Mouse (Mus musculus) midbrain, postnatal 0 days (tissue): ENCODE results near the gene B3gat2. TPM values are rescaled to one million over a fixed set of nuclear protein-coding genes. Genes with fewer than 3 reads are reported as not detected.

ENCODE experiments used
- ATAC-seq: fragments of 200-750 bp; cut with Nextera tagmentation; 2 replicates; pipeline ENCODE4 v1.8.0; 2017; ENCODE audit warnings: moderate number of reproducible peaks, mild to moderate bottlenecking, moderate TSS enrichment, moderate library complexity; ENCODE audit not compliant: low FRiP score
- DNase-seq: peaks from one replicate; pipeline ENCODE4 v3.0.0-alpha.2; 2015; ENCODE audit warnings: low spot score
- H3K27ac ChIP-seq: fragments of 300-500 bp; sonication (generic); 2 replicates; pipeline ENCODE4 v1.5.1; 2014; ENCODE audit warnings: low read depth, mild to moderate bottlenecking, low read length, mixed read lengths
- H3K27me3 ChIP-seq: fragments of 300-500 bp; sonication (generic); 2 replicates; pipeline ENCODE4 v1.6.1; 2014; ENCODE audit warnings: low read length, control low read depth, mixed read lengths; ENCODE audit not compliant: insufficient read depth
- H3K36me3 ChIP-seq: fragments of 300-500 bp; sonication (generic); 2 replicates; pipeline ENCODE4 v1.6.1; 2014; ENCODE audit warnings: low read length, control low read depth, mixed read lengths; ENCODE audit not compliant: insufficient read depth
- H3K4me1 ChIP-seq: fragments of 300-500 bp; sonication (generic); 2 replicates; pipeline ENCODE4 v1.6.1; 2014; ENCODE audit warnings: mild to moderate bottlenecking, control low read depth, antibody characterized with exemption, low read length, mixed read lengths; ENCODE audit not compliant: insufficient read depth
- H3K4me2 ChIP-seq: fragments of 300-500 bp; sonication (generic); 2 replicates; pipeline ENCODE4 v1.6.1; 2014; ENCODE audit warnings: low read depth, mild to moderate bottlenecking, low read length, mixed read lengths; ENCODE audit not compliant: poor library complexity, severe bottlenecking
- H3K4me3 ChIP-seq: fragments of 300-500 bp; sonication (generic); 2 replicates; pipeline ENCODE4 v1.5.1; 2014; ENCODE audit warnings: low read depth, mild to moderate bottlenecking, low read length, moderate library complexity
- H3K9ac ChIP-seq: fragments of 300-500 bp; sonication (generic); replicated peaks from 2 replicates; pipeline ENCODE4 v1.6.1; 2014; ENCODE audit warnings: mild to moderate bottlenecking, low read length, moderate library complexity, mixed read lengths; ENCODE audit not compliant: poor library complexity, severe bottlenecking
- H3K9me3 ChIP-seq: fragments of 300-500 bp; sonication (generic); 2 replicates; pipeline ENCODE4 v1.6.1; 2016; ENCODE audit warnings: low read length, control low read depth
- CTCF ChIP-seq: IDR thresholded peaks from 2 replicates; pipeline ENCODE4 v1.5.1; 2016; ENCODE audit warnings: antibody characterized with exemption, mild to moderate bottlenecking
- WGBS: fragments of 180-500 bp; shearing (Covaris S2); extraction: QIAGEN DNeasy Blood & Tissue Kit; methylation state at CpG from one replicate; pipeline ENCODE4 v1.1.7; 2014; 5-methylcytosine and 5-hydroxymethylcytosine counted together
- polyA plus RNA-seq: library from polyadenylated mRNA; unstranded; fragments of >200 nt; fragmentation: Nextera tagmentation; extraction: Ambion mirVana; gene quantifications from 2 replicates; pipeline ENCODE4 v1.2.1, GENCODE M21; 2015
- total RNA-seq: library from RNA; depleted of rRNA; stranded (reverse); fragments of >200 nt; gene quantifications from 2 replicates; pipeline ENCODE4 v1.2.3, GENCODE M21; 2014; rRNA removed

B3gat2 gene
- total and polyA plus RNA-seq, 2 experiments from 2014 or later: 15.0 to 31.2 TPM

DNA sequence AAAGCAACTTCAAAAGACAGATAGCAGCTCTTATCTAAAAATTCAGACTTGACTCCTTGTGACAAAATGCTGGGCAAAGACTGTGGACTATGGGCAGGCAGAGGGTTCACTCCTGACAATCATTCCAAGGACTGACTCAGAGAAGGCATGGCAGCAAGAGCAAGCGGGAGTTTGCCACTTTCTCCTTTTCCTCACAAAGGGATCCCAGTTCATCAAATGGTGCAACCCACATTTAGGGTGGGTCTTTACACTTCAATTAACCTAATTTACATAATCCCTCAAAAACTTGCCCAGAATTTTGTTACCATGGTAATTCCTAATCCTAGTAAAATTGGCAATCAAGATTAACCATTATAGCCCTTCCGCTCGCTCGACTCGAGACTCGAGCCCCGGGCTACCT, 123.4 kb downstream of the B3gat2 start:
- no peaks in the 10 kb centered on the region for H3K36me3 ChIP-seq
- no peaks in the 10 kb centered on the region for H3K9me3 ChIP-seq
- H3K27ac ChIP-seq: no peak overlapping the region
- no peak overlapping the region for H3K4me3 ChIP-seq
- TF ChIP-seq CTCF: no peak
- 44% methylated on average over 7 of the region's 7 CpGs for WGBS
- H3K4me1 ChIP-seq: no peaks in the 10 kb centered on the region
- DNase-seq (peak; percentile 45), ATAC-seq (no peak)
- H3K4me2 ChIP-seq: no peak overlapping the region
- no peak overlapping the region for H3K9ac ChIP-seq
- H3K27me3 ChIP-seq: no peaks in the 10 kb centered on the region

GRCm38 (mm10) chr1:23892072-23892471, 130.5 kb downstream of the B3gat2 start:
- Histone ChIP-seq H3K36me3 (no peaks in the 10 kb centered on the region), H3K4me1 (no peaks in the 10 kb centered on the region), H3K27ac (no peak overlapping the region), H3K9ac (no peak overlapping the region), H3K4me3 (no peak overlapping the region), H3K9me3 (no peaks in the 10 kb centered on the region), H3K27me3 (no peaks in the 10 kb centered on the region), H3K4me2 (no peak overlapping the region)
- TF ChIP-seq CTCF: no peak
- no peak for DNase-seq
- WGBS: 59% methylated on average over 1 of the region's 1 CpGs
- no peak for ATAC-seq

Other genes with a start within 250 kb of the B3gat2 start
- 85.7 and 105 TPM in 2 replicates for gene Smap1, start 160.6 kb downstream of the B3gat2 start, total RNA-seq
- 164 and 181 TPM in 2 replicates for gene Smap1, start 160.6 kb downstream of the B3gat2 start, polyA plus RNA-seq
- gene Sdhaf4, start 243.9 kb downstream of the B3gat2 start, total RNA-seq: 41.3 and 46.9 TPM in 2 replicates
- gene Sdhaf4, start 243.9 kb downstream of the B3gat2 start, polyA plus RNA-seq: 103 and 111 TPM in 2 replicates